Mouse (Mus musculus) heart, adult 2 months (tissue): Measurements from ENCODE around the gene Brwd3.

Experiments used
- CTCF ChIP-seq: fragments of 200-600 bp; IDR thresholded peaks from 2 replicates; pipeline ENCODE4 v1.8.1; 2022; ENCODE audit warnings: antibody characterized with exemption, mild to moderate bottlenecking, moderate library complexity
- POLR2A ChIP-seq: fragments of 200-500 bp; IDR thresholded peaks from 2 replicates; pipeline ENCODE4 v1.6.1; 2011; ENCODE audit warnings: mild to moderate bottlenecking, low read depth, low read length, control low read depth; ENCODE audit not compliant: insufficient read depth

DNA sequence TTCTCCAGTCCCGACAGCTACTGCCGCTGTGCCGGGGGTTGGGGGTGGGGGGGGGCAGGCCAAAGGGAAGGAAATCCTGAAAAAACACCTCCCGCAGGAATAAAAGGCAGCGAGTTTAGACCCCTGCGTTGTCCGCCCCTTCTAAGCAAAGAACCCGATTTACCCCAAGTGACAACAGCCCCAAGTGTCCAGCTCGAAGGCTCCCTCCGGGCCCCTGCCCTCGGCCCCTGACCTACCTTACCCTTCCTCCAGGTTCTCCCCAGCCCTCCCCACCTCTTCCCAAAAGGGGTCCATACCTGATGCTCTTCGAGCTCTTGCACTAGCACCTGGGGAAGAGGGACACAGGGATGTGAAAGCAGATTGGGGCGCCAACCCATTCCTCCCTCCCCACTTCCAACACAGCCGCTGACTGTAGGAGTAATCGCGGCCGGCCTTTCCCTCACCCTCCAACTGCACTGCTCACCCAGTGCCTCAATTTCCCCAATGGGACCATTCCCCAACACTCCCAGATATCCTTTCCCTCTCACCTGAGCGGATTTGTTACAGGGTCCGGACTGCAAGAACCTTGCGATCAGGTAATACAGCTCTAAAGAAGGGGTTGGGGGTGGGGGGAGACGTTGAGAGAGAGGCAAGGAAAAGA is 671 bp downstream of the Brwd3 start:
- TF ChIP-seq CTCF (no peak), POLR2A (no peak)
